Mouse (Mus musculus): ENCODE measurements around the gene Rere. TPM values are rescaled to one million over a fixed set of nuclear protein-coding genes. Genes with fewer than 3 reads are reported as not detected.
"Not testable (repeated sequence)": the region's sequence is repeated elsewhere in the genome, so short reads cannot be mapped to it uniquely, and the experiment has no call there.

The Rere gene
- polyA plus RNA-seq, 1 experiment from 2014 or later, result 30.3 TPM

GRCm38 (mm10) chr4:150599119-150599992 is 317.9 kb downstream of the Rere start:
- Histone ChIP-seq H3K4me3 (ENCODE audit: low read length) (no peak overlapping the region), H3K27ac (ENCODE audit: low read length) (peak overlapping the region; percentile 92), H3K9me3 (ENCODE audit: control insufficient read depth, low read length) (no peaks in the 10 kb centered on the region), H3K9ac (ENCODE audit: low read length) (peak overlapping the region; percentile 16; the same call in 1 of the 2 replicates), H3K4me1 (replicated peaks; ENCODE audit: control insufficient read depth, insufficient read depth, low read length) (peaks cover 36% of the 10 kb centered on the region), H3K4me2 (ENCODE audit: low read depth, low read length) (peak overlapping the region; percentile 18; the same call in 1 of the 2 replicates), H3K27me3 (ENCODE audit: control insufficient read depth, insufficient read depth, low read depth, low read length) (no peaks in the 10 kb centered on the region), H3K36me3 (ENCODE audit: control insufficient read depth, insufficient read depth, low read length) (no peaks in the 10 kb centered on the region)
- 55% methylated on average over 3 of the region's 3 CpGs for WGBS
- ATAC-seq (ENCODE audit: low read depth), result peak; percentile 91

- H3K9me3 ChIP-seq (ENCODE audit: control insufficient read depth, low read length); H3K4me3 ChIP-seq (ENCODE audit: low read length); H3K27me3 ChIP-seq (ENCODE audit: control insufficient read depth, insufficient read depth, low read depth, low read length); ATAC-seq (ENCODE audit: low read depth); H3K9ac ChIP-seq (ENCODE audit: low read length); H3K4me2 ChIP-seq (ENCODE audit: low read depth, low read length); H3K36me3 ChIP-seq (ENCODE audit: control insufficient read depth, insufficient read depth, low read length): not testable (repeated sequence)
- 78% methylated on average over 2 of the region's 2 CpGs for WGBS
- peaks cover 36% of the 10 kb centered on the region for H3K4me1 ChIP-seq (replicated peaks; ENCODE audit: control insufficient read depth, insufficient read depth, low read length)
- H3K27ac ChIP-seq (ENCODE audit: low read length), result peak overlapping the region; percentile 92
These were observed 319.1 kb downstream of the Rere start for GRCm38 (mm10) chr4:150600503-150600902.

GRCm38 (mm10) chr4:150601489-150601888 is 320.0 kb downstream of the Rere start:
- 71% methylated on average over 10 of the region's 10 CpGs for WGBS
- no peaks in the 10 kb centered on the region for H3K9me3 ChIP-seq (ENCODE audit: control insufficient read depth, low read length)
- no peak overlapping the region for H3K4me3 ChIP-seq (ENCODE audit: low read length)
- H3K9ac ChIP-seq (ENCODE audit: low read length), result no peak overlapping the region
- no peak overlapping the region for H3K4me2 ChIP-seq (ENCODE audit: low read depth, low read length)
- peaks cover 30% of the 10 kb centered on the region for H3K4me1 ChIP-seq (replicated peaks; ENCODE audit: control insufficient read depth, insufficient read depth, low read length)
- no peak for ATAC-seq (ENCODE audit: low read depth)
- H3K27ac ChIP-seq (ENCODE audit: low read length), result no peak overlapping the region
- no peaks in the 10 kb centered on the region for H3K27me3 ChIP-seq (ENCODE audit: control insufficient read depth, insufficient read depth, low read depth, low read length)
- no peaks in the 10 kb centered on the region for H3K36me3 ChIP-seq (ENCODE audit: control insufficient read depth, insufficient read depth, low read length)

GRCm38 (mm10) chr4:150603366-150604061 is 322.1 kb downstream of the Rere start:
- Histone ChIP-seq H3K27me3 (ENCODE audit: control insufficient read depth, insufficient read depth, low read depth, low read length) (no peaks in the 10 kb centered on the region), H3K4me1 (replicated peaks; ENCODE audit: control insufficient read depth, insufficient read depth, low read length) (peaks cover 15% of the 10 kb centered on the region), H3K9ac (ENCODE audit: low read length) (no peak overlapping the region), H3K4me3 (ENCODE audit: low read length) (no peak overlapping the region), H3K27ac (ENCODE audit: low read length) (no peak overlapping the region), H3K9me3 (ENCODE audit: control insufficient read depth, low read length) (no peaks in the 10 kb centered on the region), H3K4me2 (ENCODE audit: low read depth, low read length) (no peak overlapping the region), H3K36me3 (ENCODE audit: control insufficient read depth, insufficient read depth, low read length) (no peaks in the 10 kb centered on the region)
- ATAC-seq (ENCODE audit: low read depth), result no peak
- 89% methylated on average over 1 of the region's 1 CpGs for WGBS

- Histone ChIP-seq H3K27me3 (ENCODE audit: control insufficient read depth, insufficient read depth, low read depth, low read length) (no peaks in the 10 kb centered on the region), H3K27ac (ENCODE audit: low read length) (no peak overlapping the region), H3K9ac (ENCODE audit: low read length) (no peak overlapping the region), H3K4me2 (ENCODE audit: low read depth, low read length) (no peak overlapping the region), H3K36me3 (ENCODE audit: control insufficient read depth, insufficient read depth, low read length) (peaks cover 2% of the 10 kb centered on the region; the same call in 1 of the 2 replicates), H3K4me1 (replicated peaks; ENCODE audit: control insufficient read depth, insufficient read depth, low read length) (peaks cover 5% of the 10 kb centered on the region), H3K4me3 (ENCODE audit: low read length) (no peak overlapping the region), H3K9me3 (ENCODE audit: control insufficient read depth, low read length) (no peaks in the 10 kb centered on the region)
- 81% methylated on average over 3 of the region's 3 CpGs for WGBS
- no peak for ATAC-seq (ENCODE audit: low read depth)
These were observed 324.4 kb downstream of the Rere start for GRCm38 (mm10) chr4:150605804-150606203.

- no peak overlapping the region for H3K27ac ChIP-seq (ENCODE audit: low read length)
- H3K4me3 ChIP-seq (ENCODE audit: low read length), result no peak overlapping the region
- peaks cover 5% of the 10 kb centered on the region; the same call in 1 of the 2 replicates for H3K36me3 ChIP-seq (ENCODE audit: control insufficient read depth, insufficient read depth, low read length)
- no peak overlapping the region for H3K4me2 ChIP-seq (ENCODE audit: low read depth, low read length)
- peaks cover 5% of the 10 kb centered on the region for H3K4me1 ChIP-seq (replicated peaks; ENCODE audit: control insufficient read depth, insufficient read depth, low read length)
- H3K27me3 ChIP-seq (ENCODE audit: control insufficient read depth, insufficient read depth, low read depth, low read length), result no peaks in the 10 kb centered on the region
- H3K9ac ChIP-seq (ENCODE audit: low read length), result no peak overlapping the region
- ATAC-seq (ENCODE audit: low read depth), result no peak
- H3K9me3 ChIP-seq (ENCODE audit: control insufficient read depth, low read length), result no peaks in the 10 kb centered on the region
- 67% methylated on average over 3 of the region's 3 CpGs for WGBS
These were observed 325.2 kb downstream of the Rere start for GRCm38 (mm10) chr4:150606449-150607161.

- Histone ChIP-seq H3K4me2 (ENCODE audit: low read depth, low read length) (no peak overlapping the region), H3K27ac (ENCODE audit: low read length) (no peak overlapping the region), H3K4me1 (replicated peaks; ENCODE audit: control insufficient read depth, insufficient read depth, low read length) (peaks cover 5% of the 10 kb centered on the region), H3K27me3 (ENCODE audit: control insufficient read depth, insufficient read depth, low read depth, low read length) (no peaks in the 10 kb centered on the region), H3K4me3 (ENCODE audit: low read length) (no peak overlapping the region), H3K9me3 (ENCODE audit: control insufficient read depth, low read length) (no peaks in the 10 kb centered on the region), H3K9ac (ENCODE audit: low read length) (no peak overlapping the region), H3K36me3 (ENCODE audit: control insufficient read depth, insufficient read depth, low read length) (peaks cover 22% of the 10 kb centered on the region)
- ATAC-seq (ENCODE audit: low read depth), result no peak
- WGBS, result 91% methylated on average over 3 of the region's 3 CpGs
These were observed 327.2 kb downstream of the Rere start for GRCm38 (mm10) chr4:150608670-150609069.

- Histone ChIP-seq H3K27me3 (ENCODE audit: control insufficient read depth, insufficient read depth, low read depth, low read length) (no peaks in the 10 kb centered on the region), H3K27ac (ENCODE audit: low read length) (no peak overlapping the region), H3K4me1 (replicated peaks; ENCODE audit: control insufficient read depth, insufficient read depth, low read length) (no peaks in the 10 kb centered on the region; the same call in 1 of the 2 replicates), H3K9ac (ENCODE audit: low read length) (no peak overlapping the region), H3K36me3 (ENCODE audit: control insufficient read depth, insufficient read depth, low read length) (peaks cover 65% of the 10 kb centered on the region), H3K4me2 (ENCODE audit: low read depth, low read length) (no peak overlapping the region), H3K9me3 (ENCODE audit: control insufficient read depth, low read length) (no peaks in the 10 kb centered on the region), H3K4me3 (ENCODE audit: low read length) (no peak overlapping the region)
- ATAC-seq (ENCODE audit: low read depth), result no peak
- 83% methylated on average over 7 of the region's 7 CpGs for WGBS
These were observed 332.3 kb downstream of the Rere start for GRCm38 (mm10) chr4:150613715-150614114.

Measured in lung, embryonic 16.5 days (tissue).